Mouse (Mus musculus): ENCODE results near the gene Gm43191.

DNA sequence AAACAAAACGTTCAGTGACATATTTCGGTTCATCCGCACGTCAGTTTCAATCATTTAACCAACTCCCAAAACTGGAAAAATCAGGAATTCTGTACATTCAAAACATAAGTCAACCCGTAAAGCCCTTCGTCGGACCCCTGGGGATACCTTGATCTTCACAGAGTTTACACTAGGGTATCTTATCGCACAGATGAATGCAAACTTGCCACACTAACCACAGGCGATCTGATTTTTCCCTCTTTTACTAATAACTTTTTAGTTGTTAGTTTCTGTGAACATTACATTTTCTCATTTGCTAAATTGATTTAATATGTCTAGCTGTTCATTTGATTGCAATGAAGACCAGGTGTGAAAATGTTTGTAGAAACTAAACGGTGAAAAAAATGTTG, 85.5 kb downstream of the Gm43191 start:
- TF ChIP-seq GATA1 (IDR thresholded peaks at IDR 0.05; ENCODE audit: low read length) (no peak), TAL1 (IDR thresholded peaks at IDR 0.05; ENCODE audit: low read length) (no peak)
